Mouse (Mus musculus): ENCODE measurements around the gene Scrn2.

Gene Scrn2

GRCm38 (mm10) chr11:97018583-97019344 is 11.0 kb upstream of the Scrn2 start:
- no peak for DNase-seq

- no peak for DNase-seq
Measured at GRCm38 (mm10) chr11:97019345-97019708, 10.4 kb upstream of the Scrn2 start.

- DNase-seq, result no peak
Measured at GRCm38 (mm10) chr11:97021121-97021765, 8.5 kb upstream of the Scrn2 start.

GRCm38 (mm10) chr11:97021873-97022484 is 7.8 kb upstream of the Scrn2 start:
- peak; percentile 97 for DNase-seq

- no peak for DNase-seq
Measured at GRCm38 (mm10) chr11:97024977-97025376, 4.8 kb upstream of the Scrn2 start.

GRCm38 (mm10) chr11:97025721-97026344 is 3.9 kb upstream of the Scrn2 start:
- peak; percentile 98 for DNase-seq

GRCm38 (mm10) chr11:97030426-97030825 is 688 bp downstream of the Scrn2 start:
- no peak for DNase-seq

- DNase-seq, result peak; percentile 91
Measured at GRCm38 (mm10) chr11:97031977-97032376, 2.2 kb downstream of the Scrn2 start.

GRCm38 (mm10) chr11:97032499-97032898 is 2.8 kb downstream of the Scrn2 start:
- DNase-seq, result no peak

- DNase-seq, result no peak
Measured at GRCm38 (mm10) chr11:97033781-97034180, 4.0 kb downstream of the Scrn2 start.

GRCm38 (mm10) chr11:97036141-97036540 is 6.4 kb downstream of the Scrn2 start:
- DNase-seq, result no peak

- DNase-seq, result no peak
Measured at GRCm38 (mm10) chr11:97038881-97039280, 9.1 kb downstream of the Scrn2 start.

- no peak for DNase-seq
Measured at GRCm38 (mm10) chr11:97040301-97041021, 10.7 kb downstream of the Scrn2 start.

GRCm38 (mm10) chr11:97041022-97041899 is 11.5 kb downstream of the Scrn2 start, which contains the start of the genes Lrrc46 and Mrpl10:
Gene Lrrc46 (minus strand): TSS chr11:97041407.
Gene Mrpl10 (plus strand): TSS chr11:97041560.
- peak; percentile 98 for DNase-seq

- DNase-seq, result no peak
Measured at GRCm38 (mm10) chr11:97044902-97045301, 15.2 kb downstream of the Scrn2 start.

- no peak for DNase-seq
Measured at GRCm38 (mm10) chr11:97045861-97046260, 16.1 kb downstream of the Scrn2 start.

- DNase-seq, result peak; percentile 89
Measured at GRCm38 (mm10) chr11:97048090-97048650, 18.4 kb downstream of the Scrn2 start.

GRCm38 (mm10) chr11:97049492-97050085 is 19.9 kb downstream of the Scrn2 start:
- peak; percentile 88 for DNase-seq

GRCm38 (mm10) chr11:97050216-97050943 is 20.6 kb downstream of the Scrn2 start, which contains the start of gene Osbpl7:
Gene Osbpl7 (plus strand): TSS chr11:97050628.
- peak; percentile 97 for DNase-seq

All from heart, adult 11 months (tissue).